In genomic region chr3:131157471-131157870, GRCm38 (mm10) we compare ENCODE assay signal across 13 mouse cellular contexts. TPM values are rescaled to one million over a fixed set of nuclear protein-coding genes. Genes with fewer than 3 reads are reported as not detected.
DNase-seq lines count a peak whose midpoint lies in the region; ATAC-seq and TF ChIP-seq lines count a peak whose summit lies in the region.
"Had no signal": no experiment of that assay in that cellular context is flagged by ENCODE, and none has a peak within 500 bp of the region (broad histone marks: within the 10 kb centered on the region; RNA-seq: fewer than 3 reads in every experiment).

No protein-coding gene starts in this region.

- intact Hi-C loops in heart, postnatal 36 days (cut with DNase I), result no loop called here

- DNase-seq in hindbrain, embryonic 11.5 days (ENCODE audit: low spot score), result no peak
- peak; percentile 90 for DNase-seq in CD8-positive naive resting alpha-beta T cell, adult 2 months (ENCODE audit: low read depth in 2 of 2, low spot score in 2 of 2)
- DNase-seq in forebrain, postnatal 0 days, result no peak
- DNase-seq in thymus, adult 18-20 months, result peak; percentile 57 to 76
- DNase-seq in kidney, postnatal 25 days, result no peak
- no peak for DNase-seq in gastrocnemius, adult 8-10 months (ENCODE audit: low spot score in 2 of 2)
- DNase-seq in heart, postnatal 36 days, result no peak
- DNase-seq: right cerebral cortex, postnatal 14 days had no signal

- no peak overlapping the region for H3K9ac ChIP-seq in hindbrain, embryonic 11.5 days (ENCODE audit: low read depth, low read length)
- no peak overlapping the region for H3K9ac ChIP-seq in hindbrain, embryonic 16.5 days (ENCODE audit: low read depth, low read length)
- H3K9ac ChIP-seq in forebrain, postnatal 0 days, result no peak overlapping the region
- H3K9ac ChIP-seq: heart, embryonic 13.5 days; limb, embryonic 12.5 days had no signal

- WGBS in hindbrain, embryonic 11.5 days, result 36% methylated on average over 7 of the region's 7 CpGs
- 42% methylated on average over 7 of the region's 7 CpGs for WGBS in hindbrain, embryonic 16.5 days
- 48% methylated on average over 7 of the region's 7 CpGs for WGBS in forebrain, postnatal 0 days

- no peak for TF ChIP-seq CTCF in forebrain, postnatal 0 days (IDR thresholded peaks at IDR 0.05; ENCODE audit: low read depth)

- ATAC-seq in hindbrain, embryonic 11.5 days (ENCODE audit: low FRiP score), result 0 out of 2 replicates have a peak, but pooled peaks have one; percentile 35
- ATAC-seq in hindbrain, embryonic 16.5 days, result no peak
- peak; percentile 35; the same call in 1 of the 2 replicates for ATAC-seq in forebrain, postnatal 0 days
- ATAC-seq: intestine, embryonic 16.5 days had no signal

- H3K27me3 ChIP-seq in hindbrain, embryonic 11.5 days (ENCODE audit: control insufficient read depth, insufficient read depth, low read length), result no peaks in the 10 kb centered on the region
- no peaks in the 10 kb centered on the region for H3K27me3 ChIP-seq in hindbrain, embryonic 16.5 days (replicated peaks; ENCODE audit: control insufficient read depth, insufficient read depth, low read length)
- no peaks in the 10 kb centered on the region for H3K27me3 ChIP-seq in forebrain, postnatal 0 days (ENCODE audit: insufficient read depth, low read length)
- H3K27me3 ChIP-seq: CH12.LX; heart, embryonic 13.5 days; limb, embryonic 12.5 days had no signal

- no peak overlapping the region for H3K4me3 ChIP-seq in hindbrain, embryonic 11.5 days (ENCODE audit: low read depth, low read length)
- no peak overlapping the region for H3K4me3 ChIP-seq in hindbrain, embryonic 16.5 days (ENCODE audit: low read length)
- H3K4me3 ChIP-seq in forebrain, postnatal 0 days (ENCODE audit: low read depth, low read length), result no peak overlapping the region
- H3K4me3 ChIP-seq: heart, embryonic 13.5 days; limb, embryonic 12.5 days had no signal

- H3K27ac ChIP-seq in hindbrain, embryonic 11.5 days (ENCODE audit: low read depth, low read length), result no peak overlapping the region
- no peak overlapping the region for H3K27ac ChIP-seq in hindbrain, embryonic 16.5 days (ENCODE audit: low read depth, low read length)
- no peak overlapping the region for H3K27ac ChIP-seq in forebrain, postnatal 0 days (ENCODE audit: low read depth, low read length)
- H3K27ac ChIP-seq: heart, embryonic 13.5 days; limb, embryonic 12.5 days had no signal

- no peak overlapping the region for H3K4me2 ChIP-seq in hindbrain, embryonic 11.5 days (replicated peaks; ENCODE audit: low read depth, low read length)
- H3K4me2 ChIP-seq in hindbrain, embryonic 16.5 days (ENCODE audit: low read length), result no peak overlapping the region
- H3K4me2 ChIP-seq in forebrain, postnatal 0 days (ENCODE audit: low read depth), result no peak overlapping the region
- H3K4me2 ChIP-seq: heart, embryonic 13.5 days; limb, embryonic 12.5 days had no signal

- no peaks in the 10 kb centered on the region for H3K4me1 ChIP-seq in hindbrain, embryonic 11.5 days (replicated peaks; ENCODE audit: control insufficient read depth, insufficient read depth, low read length)
- 0 out of 2 replicates have a peak, but pooled peaks cover 3% of the 10 kb centered on the region for H3K4me1 ChIP-seq in hindbrain, embryonic 16.5 days (ENCODE audit: control insufficient read depth, insufficient read depth, low read depth, low read length)
- peaks cover 7% of the 10 kb centered on the region; the same call in 1 of the 2 replicates for H3K4me1 ChIP-seq in forebrain, postnatal 0 days (ENCODE audit: insufficient read depth)

- no peaks in the 10 kb centered on the region for H3K9me3 ChIP-seq in hindbrain, embryonic 11.5 days (ENCODE audit: control insufficient read depth, low read length)
- H3K9me3 ChIP-seq in hindbrain, embryonic 16.5 days (ENCODE audit: control insufficient read depth, low read length), result no peaks in the 10 kb centered on the region
- no peaks in the 10 kb centered on the region for H3K9me3 ChIP-seq in forebrain, postnatal 0 days (ENCODE audit: low read length)
- H3K9me3 ChIP-seq: heart, embryonic 13.5 days; limb, embryonic 12.5 days had no signal

- H3K36me3 ChIP-seq in hindbrain, embryonic 11.5 days (ENCODE audit: control insufficient read depth, insufficient read depth, low read length), result no peaks in the 10 kb centered on the region
- H3K36me3 ChIP-seq in hindbrain, embryonic 16.5 days (ENCODE audit: control insufficient read depth, insufficient read depth, low read length), result no peaks in the 10 kb centered on the region
- no peaks in the 10 kb centered on the region for H3K36me3 ChIP-seq in forebrain, postnatal 0 days (ENCODE audit: insufficient read depth)
- H3K36me3 ChIP-seq: heart, embryonic 13.5 days; limb, embryonic 12.5 days had no signal

RNA-seq across cellular contexts. Expression of gene Lef1, which starts 47.2 kb away (rescaled TPM):
- polyA plus RNA-seq in hindbrain, embryonic 11.5 days (2014; fragmentation: Nextera tagmentation; extraction: Ambion mirVana), result 24.1 and 24.6 TPM in 2 replicates
- polyA plus RNA-seq in hindbrain, embryonic 16.5 days (2015; fragmentation: Nextera tagmentation; extraction: Ambion mirVana), result 8.0 and 13.0 TPM in 2 replicates
- 6.6 and 12.1 TPM in 2 replicates for total RNA-seq in forebrain, postnatal 0 days (2014; rRNA removed)
- 9.3 and 15.3 TPM in 2 replicates for polyA plus RNA-seq in forebrain, postnatal 0 days (2015; fragmentation: Nextera tagmentation; extraction: Ambion mirVana)
- under 1 TPM in 2 of 4 experiments, not detected in 2; 0.07 to 0.16 TPM for total RNA-seq in gastrocnemius, adult 8-10 months (2022)
- under 1 TPM; 0.19 to 0.31 TPM for total RNA-seq in heart, postnatal 36 days (2021)

Comparison
In these comparisons a context has a peak if more than half of its experiments do, and no peak if none do; other contexts are left out.
1. DNase-seq: peak in CD8-positive naive resting alpha-beta T cell, adult 2 months (2 of 2) and thymus, adult 18-20 months (2 of 2); none in hindbrain, embryonic 11.5 days (single experiment), forebrain, postnatal 0 days (single experiment), kidney, postnatal 25 days (0 of 2), gastrocnemius, adult 8-10 months (0 of 2) and heart, postnatal 36 days (0 of 2).